Mouse (Mus musculus) forebrain, embryonic 14.5 days (tissue): Measurements from ENCODE around the gene Cryba4. TPM values are rescaled to one million over a fixed set of nuclear protein-coding genes. Genes with fewer than 3 reads are reported as not detected.

Source experiments
- ATAC-seq: fragments of 200-750 bp; cut with Nextera tagmentation; 2 replicates; pipeline ENCODE4 v1.8.0; 2017; ENCODE audit warnings: mild to moderate bottlenecking, moderate library complexity
- DNase-seq: peaks from one replicate; pipeline ENCODE4 v3.0.0-alpha.2; 2015; ENCODE audit warnings: low spot score
- H3K27ac ChIP-seq: fragments of 300-500 bp; sonication (generic); 2 replicates; pipeline ENCODE4 v1.5.1; 2014; ENCODE audit warnings: low read depth, mild to moderate bottlenecking, control low read depth, low read length, moderate library complexity
- H3K27me3 ChIP-seq: fragments of 300-500 bp; sonication (generic); replicated peaks from 2 replicates; pipeline ENCODE4 v1.6.1; 2014; ENCODE audit warnings: low read length, control low read depth, mixed read lengths; ENCODE audit not compliant: control insufficient read depth, insufficient read depth
- H3K36me3 ChIP-seq: fragments of 300-500 bp; sonication (generic); 2 replicates; pipeline ENCODE4 v1.6.1; 2014; ENCODE audit warnings: low read length, control low read depth; ENCODE audit not compliant: control insufficient read depth, insufficient read depth
- H3K4me1 ChIP-seq: fragments of 300-500 bp; sonication (generic); 2 replicates; pipeline ENCODE4 v1.6.1; 2014; ENCODE audit warnings: antibody characterized with exemption, low read length, control low read depth; ENCODE audit not compliant: control insufficient read depth, insufficient read depth
- H3K4me2 ChIP-seq: fragments of 300-500 bp; sonication (generic); 2 replicates; pipeline ENCODE4 v1.6.1; 2014; ENCODE audit warnings: mild to moderate bottlenecking, control low read depth, low read length
- H3K4me3 ChIP-seq: fragments of 300-500 bp; sonication (generic); 2 replicates; pipeline ENCODE4 v1.5.1; 2014; ENCODE audit warnings: low read depth, low read length, control low read depth
- H3K9ac ChIP-seq: fragments of 300-500 bp; sonication (generic); 2 replicates; pipeline ENCODE4 v1.6.1; 2014; ENCODE audit warnings: mild to moderate bottlenecking, low read length, control low read depth, moderate library complexity
- H3K9me3 ChIP-seq: fragments of 300-500 bp; sonication (generic); replicated peaks from 2 replicates; pipeline ENCODE4 v1.6.1; 2016; ENCODE audit warnings: low read length, control low read depth, mixed read lengths; ENCODE audit not compliant: control insufficient read depth
- WGBS: fragments of 180-500 bp; shearing (Covaris S2); extraction: QIAGEN DNeasy Blood & Tissue Kit; methylation state at CpG from one replicate; pipeline ENCODE4 v1.1.7; 2014; 5-methylcytosine and 5-hydroxymethylcytosine counted together
- polyA plus RNA-seq: library from polyadenylated mRNA; unstranded; fragments of >200 nt; fragmentation: Nextera tagmentation; extraction: Ambion mirVana; gene quantifications from 2 replicates; pipeline ENCODE4 v1.2.1, GENCODE M21; 2014

Gene Cryba4
- polyA plus RNA-seq, 1 experiment from 2014 or later: 2.2 TPM

DNA sequence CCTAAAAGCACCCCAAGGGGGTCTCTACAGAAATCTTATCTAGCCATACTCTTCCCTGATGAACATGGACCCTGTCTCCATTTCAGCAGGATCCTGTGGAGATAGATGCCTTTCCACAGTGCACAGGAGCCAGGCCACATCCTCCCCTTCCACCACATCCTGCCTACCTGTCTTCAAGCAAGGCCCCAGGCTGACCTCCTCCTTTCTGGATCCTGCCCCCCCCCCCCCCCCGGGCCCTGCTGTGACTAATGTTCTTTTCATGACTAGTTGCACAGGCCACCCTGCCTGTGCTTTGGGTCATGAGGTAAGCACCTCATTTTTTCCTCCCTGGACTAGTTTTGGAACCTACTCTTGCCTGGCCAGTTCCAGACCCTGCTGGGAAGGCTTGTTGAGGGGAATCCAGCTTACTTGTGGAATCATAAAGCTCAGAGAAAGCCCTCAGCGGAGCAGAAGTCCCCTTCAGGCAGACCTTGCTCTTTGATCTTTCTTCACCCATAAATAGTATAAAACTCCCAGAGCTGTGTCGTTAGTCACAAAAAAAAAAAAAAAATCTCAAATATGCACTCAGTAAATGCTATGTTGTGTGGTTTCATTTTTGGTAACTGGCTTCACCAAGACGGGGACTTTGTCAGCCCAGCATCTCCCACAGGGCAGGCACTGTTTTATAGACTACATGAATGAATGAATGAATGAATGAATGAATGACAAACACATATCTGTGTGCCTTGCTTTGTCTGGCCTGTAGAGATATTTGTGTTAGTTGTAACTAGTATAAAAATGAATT, 22.9 kb upstream of the Cryba4 start:
- no peak for ATAC-seq
- H3K27ac ChIP-seq: no peak overlapping the region
- no peaks in the 10 kb centered on the region for H3K27me3 ChIP-seq
- no peaks in the 10 kb centered on the region for H3K9me3 ChIP-seq
- peak overlapping the region; percentile 56 for H3K4me2 ChIP-seq
- no peak for DNase-seq
- 63% methylated on average over 4 of the region's 4 CpGs for WGBS
- no peak overlapping the region for H3K9ac ChIP-seq
- H3K36me3 ChIP-seq: no peaks in the 10 kb centered on the region
- H3K4me3 ChIP-seq: peak overlapping the region; percentile 66; the same call in 1 of the 2 replicates
- H3K4me1 ChIP-seq: peaks cover 14% of the 10 kb centered on the region

DNA sequence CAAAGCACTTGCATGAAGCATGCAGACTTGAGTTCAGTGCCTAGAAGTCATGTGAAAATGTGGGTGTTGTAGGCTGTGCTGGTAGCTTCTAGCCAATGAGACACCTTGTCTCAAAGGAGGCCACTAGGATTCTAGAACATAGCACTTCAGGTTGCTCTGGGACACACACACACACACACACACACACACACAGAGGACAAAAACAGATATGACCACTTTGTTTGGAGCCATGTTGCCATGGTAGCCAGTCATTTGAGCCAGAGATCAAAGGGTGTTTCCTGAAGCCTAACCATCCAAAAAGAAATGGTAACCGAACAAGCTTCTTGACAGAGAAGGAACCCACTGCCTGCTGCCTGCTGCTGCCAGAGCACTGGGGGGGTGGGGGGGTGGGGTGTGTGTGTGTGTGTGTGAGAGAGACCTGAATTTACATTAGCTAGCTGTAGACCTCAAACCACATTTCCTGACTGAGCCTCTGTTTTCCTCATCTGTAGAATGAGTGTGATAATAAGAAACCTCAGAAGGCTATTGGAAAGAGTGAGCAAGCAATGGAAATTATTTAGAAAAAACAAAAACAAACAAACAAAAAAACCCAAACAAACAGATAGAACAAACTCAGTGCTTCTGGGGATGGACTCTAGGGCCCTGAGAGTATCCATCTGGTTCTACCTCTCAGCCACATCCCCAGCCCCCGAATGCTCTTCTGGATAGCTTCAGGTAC, 21.6 kb upstream of the Cryba4 start:
- ATAC-seq (no peak), DNase-seq (no peak)
- no peaks in the 10 kb centered on the region for H3K36me3 ChIP-seq
- no peak overlapping the region for H3K4me2 ChIP-seq
- no peaks in the 10 kb centered on the region for H3K9me3 ChIP-seq
- H3K4me1 ChIP-seq: peaks cover 14% of the 10 kb centered on the region
- no peaks in the 10 kb centered on the region for H3K27me3 ChIP-seq
- no peak overlapping the region for H3K4me3 ChIP-seq
- H3K27ac ChIP-seq: no peak overlapping the region
- no peak overlapping the region for H3K9ac ChIP-seq
- 68% methylated on average over 2 of the region's 2 CpGs for WGBS

DNA sequence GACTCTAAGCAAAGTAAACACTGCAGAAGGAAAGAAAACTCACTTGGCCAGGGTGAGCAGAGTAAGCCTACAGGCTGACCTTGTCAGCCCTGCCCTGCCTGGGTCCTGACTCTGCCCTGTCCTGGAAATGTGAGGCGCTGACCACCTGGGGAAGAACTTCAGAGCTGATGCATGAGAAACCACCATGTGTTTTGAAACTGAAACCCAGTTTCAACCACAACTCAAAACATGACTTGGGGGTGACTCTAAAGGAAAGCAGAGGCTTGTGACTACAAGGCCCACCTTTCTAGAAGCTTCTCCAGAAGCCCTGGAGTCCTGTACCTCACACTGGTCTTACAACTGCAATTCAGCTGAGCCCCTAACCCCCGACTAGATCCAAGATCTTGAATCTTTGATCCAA, 20.6 kb upstream of the Cryba4 start:
- no peak overlapping the region for H3K27ac ChIP-seq
- H3K4me3 ChIP-seq: no peak overlapping the region
- no peaks in the 10 kb centered on the region for H3K27me3 ChIP-seq
- no peak overlapping the region for H3K4me2 ChIP-seq
- no peaks in the 10 kb centered on the region for H3K36me3 ChIP-seq
- no peak overlapping the region for H3K9ac ChIP-seq
- H3K4me1 ChIP-seq: peaks cover 12% of the 10 kb centered on the region
- no peak for DNase-seq
- no peaks in the 10 kb centered on the region for H3K9me3 ChIP-seq
- no peak for ATAC-seq
- 75% methylated on average over 2 of the region's 2 CpGs for WGBS

DNA sequence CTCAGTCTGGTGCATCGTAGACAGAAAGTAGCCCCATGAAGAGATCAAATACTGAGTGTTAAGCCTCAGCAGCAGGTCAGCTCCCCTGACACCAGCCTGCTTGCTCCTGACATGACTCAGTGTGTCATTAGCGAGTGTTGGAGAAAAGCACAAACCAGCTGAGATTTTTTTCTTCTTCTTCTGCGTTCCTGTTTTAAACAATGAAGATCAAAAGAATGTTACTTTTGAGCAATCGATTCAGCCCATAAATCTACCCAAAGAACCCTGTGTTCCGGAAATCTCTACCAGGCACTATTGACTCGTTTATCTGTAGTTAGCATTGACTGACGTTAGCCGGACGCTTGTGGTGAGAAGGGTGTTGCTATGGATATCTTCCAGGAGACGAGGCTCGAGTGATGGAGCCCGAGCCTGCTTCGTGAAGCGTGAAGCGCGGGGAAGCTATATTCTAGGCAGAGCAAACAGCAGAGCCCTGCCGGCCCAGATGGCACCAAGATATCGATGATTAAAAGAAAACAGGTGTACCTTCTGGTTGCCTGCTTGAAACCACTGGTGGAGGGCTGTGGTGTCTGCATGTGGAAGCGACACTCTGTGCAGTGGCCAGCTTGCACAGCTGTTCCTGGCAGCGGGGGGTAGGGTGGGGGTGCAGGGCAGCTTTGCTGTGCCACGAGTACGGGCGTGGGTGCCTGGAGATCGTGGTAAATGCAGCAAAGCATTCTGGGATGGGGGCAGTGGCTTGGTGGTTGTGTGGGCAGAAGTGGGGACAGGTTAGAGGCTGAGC, 18.6 kb upstream of the Cryba4 start:
- H3K4me3 ChIP-seq: no peak overlapping the region
- H3K4me2 ChIP-seq: no peak overlapping the region
- no peak overlapping the region; the same call in 1 of the 2 replicates for H3K9ac ChIP-seq
- WGBS: 43% methylated on average over 24 of the region's 24 CpGs
- DNase-seq (peak; percentile 60), ATAC-seq (no peak)
- no peaks in the 10 kb centered on the region for H3K27me3 ChIP-seq
- peaks cover 4% of the 10 kb centered on the region; the same call in 1 of the 2 replicates for H3K4me1 ChIP-seq
- peak overlapping the region; percentile 54 for H3K27ac ChIP-seq
- H3K9me3 ChIP-seq: no peaks in the 10 kb centered on the region
- H3K36me3 ChIP-seq: no peaks in the 10 kb centered on the region

DNA sequence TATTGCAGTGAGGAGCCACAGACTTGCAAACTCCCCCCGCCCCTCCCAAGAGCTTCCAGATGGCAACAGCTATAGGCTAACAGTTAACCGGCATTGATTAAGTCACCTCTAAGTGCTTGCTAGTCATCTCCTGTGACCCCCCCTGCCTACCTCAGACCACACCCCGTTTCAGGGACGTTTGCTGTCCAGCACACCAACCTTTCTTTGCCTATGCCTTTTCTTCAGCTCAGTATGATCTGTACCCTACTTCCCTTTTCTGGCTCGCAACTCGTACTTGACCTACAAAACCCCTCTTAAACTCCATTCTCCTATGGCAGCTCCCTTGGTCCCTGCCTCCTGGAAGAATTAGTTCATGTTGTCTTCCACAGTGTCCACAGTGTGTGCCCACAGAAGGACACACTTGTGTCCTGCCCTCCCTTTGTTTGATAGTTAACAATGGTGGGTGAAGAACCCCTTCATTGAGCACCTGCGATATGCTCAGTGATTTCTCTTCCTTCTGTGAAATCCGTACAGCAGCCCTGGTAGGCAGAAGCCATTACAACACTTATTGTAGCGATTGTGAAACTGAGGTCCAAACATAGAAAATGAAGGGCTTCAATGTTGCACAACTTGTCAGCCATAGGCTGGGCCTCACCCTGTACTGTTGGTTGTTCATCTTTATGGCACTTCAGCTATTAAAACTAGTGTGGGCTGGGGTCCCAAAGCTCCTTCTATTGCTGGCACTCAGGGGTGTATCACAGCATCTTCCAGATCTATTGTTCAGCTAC, 13.9 kb upstream of the Cryba4 start:
- H3K4me2 ChIP-seq: 0 out of 2 replicates have a peak overlapping the region, but pooled peaks have one; percentile 8
- ATAC-seq: no peak

DNA sequence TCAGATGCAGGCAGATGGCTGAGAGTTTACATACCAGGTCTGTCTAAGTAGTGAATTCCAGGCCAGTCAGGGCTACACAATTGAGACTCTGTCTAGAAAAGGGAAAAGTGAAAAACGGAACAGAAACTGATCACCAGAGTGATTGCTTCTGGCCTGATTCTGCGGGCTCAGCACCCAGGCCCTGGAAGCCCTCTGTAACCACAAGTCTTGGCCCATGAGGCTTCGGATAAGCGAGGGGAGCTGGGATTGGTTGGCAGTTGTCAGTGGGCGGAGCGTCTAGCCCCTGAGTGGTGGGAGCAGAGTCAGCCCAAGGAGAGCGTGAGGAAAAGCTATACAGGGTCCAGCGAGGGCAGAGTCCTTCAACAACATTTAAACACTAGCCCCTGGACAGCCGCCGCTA, 13.2 kb upstream of the Cryba4 start:
- 8% methylated on average over 10 of the region's 10 CpGs for WGBS
- peak; percentile 29 for DNase-seq
- H3K9ac ChIP-seq: no peak overlapping the region
- 0 out of 2 replicates have a peak overlapping the region, but pooled peaks have one; percentile 8 for H3K4me2 ChIP-seq
- no peaks in the 10 kb centered on the region for H3K36me3 ChIP-seq
- H3K9me3 ChIP-seq: no peaks in the 10 kb centered on the region
- no peaks in the 10 kb centered on the region for H3K27me3 ChIP-seq
- no peaks in the 10 kb centered on the region for H3K4me1 ChIP-seq
- no peak overlapping the region for H3K27ac ChIP-seq
- 0 out of 2 replicates have a peak, but pooled peaks have one; percentile 42 for ATAC-seq
- H3K4me3 ChIP-seq: no peak overlapping the region

More for the DNA sequence above, 13.9 kb upstream of the Cryba4 start:
- Histone ChIP-seq H3K9me3 (no peaks in the 10 kb centered on the region), H3K4me1 (peaks cover 3% of the 10 kb centered on the region; the same call in 1 of the 2 replicates), H3K27ac (no peak overlapping the region), H3K36me3 (no peaks in the 10 kb centered on the region), H3K9ac (no peak overlapping the region), H3K27me3 (no peaks in the 10 kb centered on the region), H3K4me3 (no peak overlapping the region)
- 57% methylated on average over 9 of the region's 9 CpGs for WGBS
- no peak for DNase-seq

DNA sequence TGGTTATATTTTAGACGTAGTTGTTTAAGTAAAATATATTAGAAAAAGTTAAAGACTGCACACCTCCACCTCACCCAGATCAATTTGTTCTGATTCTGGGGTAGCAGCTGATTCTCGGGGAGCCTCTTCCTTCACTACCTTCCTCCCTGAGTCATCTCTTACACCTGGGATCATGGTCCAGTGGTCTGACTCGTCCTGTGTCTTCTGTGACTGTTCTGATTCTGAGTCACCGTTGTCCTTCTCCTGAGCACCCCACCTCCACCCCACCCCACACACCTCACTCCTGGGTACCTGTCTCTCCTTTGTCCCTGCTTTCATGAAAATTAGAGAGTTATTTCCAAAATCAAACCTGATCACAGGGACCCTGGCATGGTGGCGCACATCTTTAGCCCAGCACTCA, 12.8 kb upstream of the Cryba4 start:
- no peaks in the 10 kb centered on the region for H3K36me3 ChIP-seq
- DNase-seq (no peak), ATAC-seq (no peak)
- 91% methylated on average over 5 of the region's 5 CpGs for WGBS
- no peak overlapping the region for H3K4me3 ChIP-seq
- H3K27me3 ChIP-seq: no peaks in the 10 kb centered on the region
- H3K27ac ChIP-seq: no peak overlapping the region
- no peak overlapping the region for H3K4me2 ChIP-seq
- H3K4me1 ChIP-seq: no peaks in the 10 kb centered on the region
- no peaks in the 10 kb centered on the region for H3K9me3 ChIP-seq
- H3K9ac ChIP-seq: no peak overlapping the region

DNA sequence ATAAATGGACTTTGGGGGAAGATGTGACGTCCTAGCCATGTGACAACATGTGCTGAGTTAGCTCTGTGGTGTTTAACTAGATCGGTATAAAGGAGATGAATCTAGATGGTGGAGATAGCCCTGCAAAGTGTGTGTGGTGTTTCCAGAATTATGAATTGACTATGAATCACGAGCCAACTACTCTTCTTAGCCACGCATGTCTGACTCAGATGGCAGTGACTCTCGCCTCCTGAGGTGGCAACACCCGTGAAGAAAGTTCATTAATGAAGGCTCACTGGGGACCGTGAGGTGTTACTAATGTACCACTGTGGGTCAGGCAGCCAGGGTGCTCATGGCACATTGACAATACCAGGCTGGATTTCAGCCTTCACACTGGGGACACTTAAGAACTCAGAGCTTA, 11.8 kb upstream of the Cryba4 start:
- Histone ChIP-seq H3K27me3 (no peaks in the 10 kb centered on the region), H3K4me3 (no peak overlapping the region), H3K4me2 (no peak overlapping the region), H3K36me3 (no peaks in the 10 kb centered on the region), H3K4me1 (no peaks in the 10 kb centered on the region), H3K9me3 (no peaks in the 10 kb centered on the region), H3K27ac (no peak overlapping the region), H3K9ac (no peak overlapping the region)
- no peak for ATAC-seq
- WGBS: 85% methylated on average over 7 of the region's 7 CpGs
- no peak for DNase-seq
